Mouse (Mus musculus): Measurements from ENCODE around the gene Zfp958. TPM values are rescaled to one million over a fixed set of nuclear protein-coding genes. Genes with fewer than 3 reads are reported as not detected.
"Not testable (repeated sequence)": the region's sequence is repeated elsewhere in the genome, so short reads cannot be mapped to it uniquely, and the experiment has no call there.

Gene Zfp958
- polyA plus RNA-seq (2014; fragmentation: Nextera tagmentation; extraction: Ambion mirVana), result 16.1 and 19.5 TPM in 2 replicates

GRCm38 (mm10) chr8:4612932-4613853 lies at the start of gene Zfp958:
Gene Zfp958, plus strand, starts transcription at chr8:4613167.
- H3K9me3 ChIP-seq (ENCODE audit: control insufficient read depth, low read length), result no peaks in the 10 kb centered on the region
- 2% methylated on average over 25 of the region's 25 CpGs for WGBS
- H3K9ac ChIP-seq (ENCODE audit: low read depth, low read length), result peak within 1 kb of the TSS; percentile 83
- H3K36me3 ChIP-seq (ENCODE audit: control insufficient read depth, insufficient read depth, low read length), result no peaks in the 10 kb centered on the region
- ATAC-seq (ENCODE audit: low FRiP score) (peak; percentile 100), DNase-seq (ENCODE audit: low spot score) (peak; percentile 91)
- H3K4me1 ChIP-seq (replicated peaks; ENCODE audit: control insufficient read depth, insufficient read depth, low read length), result no peaks in the 10 kb centered on the region
- no peaks in the 10 kb centered on the region for H3K27me3 ChIP-seq (ENCODE audit: control insufficient read depth, insufficient read depth, low read length)
- peak within 1 kb of the TSS; percentile 82 for H3K27ac ChIP-seq (ENCODE audit: low read depth, low read length)
- H3K4me3 ChIP-seq (ENCODE audit: low read depth, low read length), result peak within 1 kb of the TSS; percentile 88
- peak within 1 kb of the TSS; percentile 78 for H3K4me2 ChIP-seq (replicated peaks; ENCODE audit: low read depth, low read length)

GRCm38 (mm10) chr8:4581986-4582385 lies 31.0 kb upstream of the Zfp958 start:
- Histone ChIP-seq H3K9me3 (ENCODE audit: control insufficient read depth, low read length) (no peaks in the 10 kb centered on the region), H3K4me1 (replicated peaks; ENCODE audit: control insufficient read depth, insufficient read depth, low read length) (no peaks in the 10 kb centered on the region), H3K27me3 (ENCODE audit: control insufficient read depth, insufficient read depth, low read length) (no peaks in the 10 kb centered on the region), H3K36me3 (ENCODE audit: control insufficient read depth, insufficient read depth, low read length) (no peaks in the 10 kb centered on the region), H3K4me2 (replicated peaks; ENCODE audit: low read depth, low read length) (no peak overlapping the region), H3K4me3 (ENCODE audit: low read depth, low read length) (no peak overlapping the region), H3K27ac (ENCODE audit: low read depth, low read length) (no peak overlapping the region), H3K9ac (ENCODE audit: low read depth, low read length) (no peak overlapping the region)
- DNase-seq (ENCODE audit: low spot score), result no peak
- WGBS, result 81% methylated on average over 3 of the region's 3 CpGs
- no peak for ATAC-seq (ENCODE audit: low FRiP score)

- H3K27ac ChIP-seq (ENCODE audit: low read depth, low read length), result no peak overlapping the region
- H3K9ac ChIP-seq (ENCODE audit: low read depth, low read length), result no peak overlapping the region
- ATAC-seq (ENCODE audit: low FRiP score) (no peak), DNase-seq (ENCODE audit: low spot score) (no peak)
- H3K4me2 ChIP-seq (replicated peaks; ENCODE audit: low read depth, low read length), result no peak overlapping the region
- 85% methylated on average over 6 of the region's 6 CpGs for WGBS
- no peaks in the 10 kb centered on the region for H3K9me3 ChIP-seq (ENCODE audit: control insufficient read depth, low read length)
- no peaks in the 10 kb centered on the region for H3K27me3 ChIP-seq (ENCODE audit: control insufficient read depth, insufficient read depth, low read length)
- no peaks in the 10 kb centered on the region for H3K4me1 ChIP-seq (replicated peaks; ENCODE audit: control insufficient read depth, insufficient read depth, low read length)
- no peak overlapping the region for H3K4me3 ChIP-seq (ENCODE audit: low read depth, low read length)
- no peaks in the 10 kb centered on the region for H3K36me3 ChIP-seq (ENCODE audit: control insufficient read depth, insufficient read depth, low read length)
Observed at GRCm38 (mm10) chr8:4582754-4583178, 30.2 kb upstream of the Zfp958 start.

- 92% methylated on average over 1 of the region's 1 CpGs for WGBS
- H3K27ac ChIP-seq (ENCODE audit: low read depth, low read length), result no peak overlapping the region
- H3K4me2 ChIP-seq (replicated peaks; ENCODE audit: low read depth, low read length), result no peak overlapping the region
- H3K9me3 ChIP-seq (ENCODE audit: control insufficient read depth, low read length), result no peaks in the 10 kb centered on the region
- DNase-seq (ENCODE audit: low spot score) (no peak), ATAC-seq (ENCODE audit: low FRiP score) (no peak)
- no peaks in the 10 kb centered on the region for H3K4me1 ChIP-seq (replicated peaks; ENCODE audit: control insufficient read depth, insufficient read depth, low read length)
- no peaks in the 10 kb centered on the region for H3K36me3 ChIP-seq (ENCODE audit: control insufficient read depth, insufficient read depth, low read length)
- no peaks in the 10 kb centered on the region for H3K27me3 ChIP-seq (ENCODE audit: control insufficient read depth, insufficient read depth, low read length)
- no peak overlapping the region for H3K4me3 ChIP-seq (ENCODE audit: low read depth, low read length)
- no peak overlapping the region for H3K9ac ChIP-seq (ENCODE audit: low read depth, low read length)
Observed at GRCm38 (mm10) chr8:4584660-4585059, 28.3 kb upstream of the Zfp958 start.

GRCm38 (mm10) chr8:4586356-4586755 lies 26.6 kb upstream of the Zfp958 start:
- H3K4me1 ChIP-seq (replicated peaks; ENCODE audit: control insufficient read depth, insufficient read depth, low read length), result no peaks in the 10 kb centered on the region
- H3K27ac ChIP-seq (ENCODE audit: low read depth, low read length), result no peak overlapping the region
- no peaks in the 10 kb centered on the region for H3K36me3 ChIP-seq (ENCODE audit: control insufficient read depth, insufficient read depth, low read length)
- no peaks in the 10 kb centered on the region for H3K27me3 ChIP-seq (ENCODE audit: control insufficient read depth, insufficient read depth, low read length)
- H3K9ac ChIP-seq (ENCODE audit: low read depth, low read length), result no peak overlapping the region
- no peak overlapping the region for H3K4me3 ChIP-seq (ENCODE audit: low read depth, low read length)
- H3K4me2 ChIP-seq (replicated peaks; ENCODE audit: low read depth, low read length), result no peak overlapping the region
- WGBS, result 23% methylated on average over 4 of the region's 4 CpGs
- no peak for DNase-seq (ENCODE audit: low spot score)
- no peaks in the 10 kb centered on the region for H3K9me3 ChIP-seq (ENCODE audit: control insufficient read depth, low read length)
- ATAC-seq (ENCODE audit: low FRiP score), result no peak

GRCm38 (mm10) chr8:4588165-4589000 lies 24.6 kb upstream of the Zfp958 start:
- H3K9me3 ChIP-seq (ENCODE audit: control insufficient read depth, low read length), result no peaks in the 10 kb centered on the region
- WGBS, result 44% methylated on average over 9 of the region's 9 CpGs
- ATAC-seq (ENCODE audit: low FRiP score), result peak; percentile 83

GRCm38 (mm10) chr8:4608896-4609295 lies 4.1 kb upstream of the Zfp958 start:
- DNase-seq (ENCODE audit: low spot score) (no peak), ATAC-seq (ENCODE audit: low FRiP score) (no peak)
- Histone ChIP-seq H3K9me3 (ENCODE audit: control insufficient read depth, low read length) (no peaks in the 10 kb centered on the region), H3K27ac (ENCODE audit: low read depth, low read length) (no peak overlapping the region), H3K4me3 (ENCODE audit: low read depth, low read length) (no peak overlapping the region), H3K9ac (ENCODE audit: low read depth, low read length) (no peak overlapping the region), H3K4me2 (replicated peaks; ENCODE audit: low read depth, low read length) (no peak overlapping the region), H3K36me3 (ENCODE audit: control insufficient read depth, insufficient read depth, low read length) (no peaks in the 10 kb centered on the region), H3K27me3 (ENCODE audit: control insufficient read depth, insufficient read depth, low read length) (no peaks in the 10 kb centered on the region), H3K4me1 (replicated peaks; ENCODE audit: control insufficient read depth, insufficient read depth, low read length) (no peaks in the 10 kb centered on the region)
- WGBS, result 97% methylated on average over 7 of the region's 7 CpGs

More at GRCm38 (mm10) chr8:4588165-4589000, 24.6 kb upstream of the Zfp958 start:
- H3K27ac ChIP-seq (ENCODE audit: low read depth, low read length), result no peak overlapping the region
- H3K27me3 ChIP-seq (ENCODE audit: control insufficient read depth, insufficient read depth, low read length), result no peaks in the 10 kb centered on the region
- H3K4me2 ChIP-seq (replicated peaks; ENCODE audit: low read depth, low read length), result no peak overlapping the region
- H3K4me3 ChIP-seq (ENCODE audit: low read depth, low read length), result no peak overlapping the region
- no peaks in the 10 kb centered on the region for H3K4me1 ChIP-seq (replicated peaks; ENCODE audit: control insufficient read depth, insufficient read depth, low read length)
- peak overlapping the region; percentile 44; the same call in 1 of the 2 replicates for H3K9ac ChIP-seq (ENCODE audit: low read depth, low read length)
- DNase-seq (ENCODE audit: low spot score), result peak; percentile 83
- H3K36me3 ChIP-seq (ENCODE audit: control insufficient read depth, insufficient read depth, low read length), result no peaks in the 10 kb centered on the region

GRCm38 (mm10) chr8:4611626-4612175 lies 1.3 kb upstream of the Zfp958 start:
- not testable (repeated sequence) for H3K9me3 ChIP-seq (ENCODE audit: control insufficient read depth, low read length); H3K27ac ChIP-seq (ENCODE audit: low read depth, low read length); H3K27me3 ChIP-seq (ENCODE audit: control insufficient read depth, insufficient read depth, low read length); DNase-seq (ENCODE audit: low spot score); H3K4me2 ChIP-seq (replicated peaks; ENCODE audit: low read depth, low read length); ATAC-seq (ENCODE audit: low FRiP score); H3K4me3 ChIP-seq (ENCODE audit: low read depth, low read length); H3K9ac ChIP-seq (ENCODE audit: low read depth, low read length); H3K4me1 ChIP-seq (replicated peaks; ENCODE audit: control insufficient read depth, insufficient read depth, low read length); H3K36me3 ChIP-seq (ENCODE audit: control insufficient read depth, insufficient read depth, low read length)
- WGBS, result 84% methylated on average over 4 of the region's 4 CpGs

Data from hindbrain, embryonic 11.5 days (tissue).